Mouse (Mus musculus): ENCODE data around the gene Leng8. TPM values are rescaled to one million over a fixed set of nuclear protein-coding genes. Genes with fewer than 3 reads are reported as not detected.

The Leng8 gene
- total and polyA plus RNA-seq, 3 experiments, result 40.8 to 154 (median 132) TPM

GRCm38 (mm10) chr7:4138671-4139070, 1.8 kb downstream of the Leng8 start:
- no peak for TF ChIP-seq TAL1 (conservative IDR thresholded peaks at IDR 0.05; ENCODE audit: low read depth, low read length)
- TF ChIP-seq GATA2 (IDR thresholded peaks at IDR 0.05; ENCODE audit: borderline replicate concordance, low read depth, low read length), result no peak
- TF ChIP-seq CTCF (IDR thresholded peaks at IDR 0.05; ENCODE audit: low read depth, low read length), result no peak
- TF ChIP-seq GATA1 (IDR thresholded peaks at IDR 0.05; ENCODE audit: borderline replicate concordance, low read length), result no peak
- no peak for TF ChIP-seq POLR2AphosphoS5 (IDR thresholded peaks at IDR 0.05; ENCODE audit: insufficient replicate concordance, low read depth, low read length)
- Histone ChIP-seq H3K36me3 (replicated peaks) (peaks cover 74% of the 10 kb centered on the region), H3K4me3 (ENCODE audit: low read depth, low read length) (peak overlapping the region; percentile 25; the same call in 1 of the 2 replicates), H3K4me1 (ENCODE audit: insufficient read depth, low read depth, low read length) (peaks cover 63% of the 10 kb centered on the region), H3K27me3 (ENCODE audit: insufficient read depth, low read length) (no peaks in the 10 kb centered on the region), H3K9me3 (replicated peaks) (no peaks in the 10 kb centered on the region)
- ATAC-seq (ENCODE audit: extremely low read depth, insufficient number of reproducible peaks, low FRiP score, poor library complexity, severe bottlenecking), result no peak
- no peak for DNase-seq (ENCODE audit: low spot score)

- Histone ChIP-seq H3K27me3 (ENCODE audit: insufficient read depth, low read length) (no peaks in the 10 kb centered on the region), H3K4me1 (ENCODE audit: insufficient read depth, low read depth, low read length) (peaks cover 63% of the 10 kb centered on the region), H3K9me3 (replicated peaks) (no peaks in the 10 kb centered on the region), H3K4me3 (ENCODE audit: low read depth, low read length) (no peak overlapping the region; the same call in 1 of the 2 replicates), H3K36me3 (replicated peaks) (peaks cover 74% of the 10 kb centered on the region)
- no peak for ATAC-seq (ENCODE audit: extremely low read depth, insufficient number of reproducible peaks, low FRiP score, poor library complexity, severe bottlenecking)
- TF ChIP-seq GATA1 (IDR thresholded peaks at IDR 0.05; ENCODE audit: borderline replicate concordance, low read length), result no peak
- no peak for TF ChIP-seq GATA2 (IDR thresholded peaks at IDR 0.05; ENCODE audit: borderline replicate concordance, low read depth, low read length)
- TF ChIP-seq POLR2AphosphoS5 (IDR thresholded peaks at IDR 0.05; ENCODE audit: insufficient replicate concordance, low read depth, low read length), result no peak
- TF ChIP-seq TAL1 (conservative IDR thresholded peaks at IDR 0.05; ENCODE audit: low read depth, low read length), result no peak
- no peak for TF ChIP-seq CTCF (IDR thresholded peaks at IDR 0.05; ENCODE audit: low read depth, low read length)
- no peak for DNase-seq (ENCODE audit: low spot score)
Observed at GRCm38 (mm10) chr7:4139391-4139790, 2.6 kb downstream of the Leng8 start.

- Histone ChIP-seq H3K36me3 (replicated peaks) (peaks cover 94% of the 10 kb centered on the region), H3K27me3 (ENCODE audit: insufficient read depth, low read length) (no peaks in the 10 kb centered on the region), H3K4me1 (ENCODE audit: insufficient read depth, low read depth, low read length) (peaks cover 75% of the 10 kb centered on the region), H3K9me3 (replicated peaks) (no peaks in the 10 kb centered on the region), H3K4me3 (ENCODE audit: low read depth, low read length) (no peak overlapping the region)
- ATAC-seq (ENCODE audit: extremely low read depth, insufficient number of reproducible peaks, low FRiP score, poor library complexity, severe bottlenecking) (no peak), DNase-seq (ENCODE audit: low spot score) (no peak)
- no peak for TF ChIP-seq TAL1 (conservative IDR thresholded peaks at IDR 0.05; ENCODE audit: low read depth, low read length)
- TF ChIP-seq GATA2 (IDR thresholded peaks at IDR 0.05; ENCODE audit: borderline replicate concordance, low read depth, low read length), result no peak
- no peak for TF ChIP-seq CTCF (IDR thresholded peaks at IDR 0.05; ENCODE audit: low read depth, low read length)
- no peak for TF ChIP-seq GATA1 (IDR thresholded peaks at IDR 0.05; ENCODE audit: borderline replicate concordance, low read length)
- TF ChIP-seq POLR2AphosphoS5 (IDR thresholded peaks at IDR 0.05; ENCODE audit: insufficient replicate concordance, low read depth, low read length), result no peak
Observed at GRCm38 (mm10) chr7:4141648-4142325, 4.9 kb downstream of the Leng8 start.

- Histone ChIP-seq H3K4me1 (ENCODE audit: insufficient read depth, low read depth, low read length) (peaks cover 81% of the 10 kb centered on the region), H3K9me3 (replicated peaks) (no peaks in the 10 kb centered on the region), H3K36me3 (replicated peaks) (peaks cover 100% of the 10 kb centered on the region), H3K27me3 (ENCODE audit: insufficient read depth, low read length) (no peaks in the 10 kb centered on the region), H3K4me3 (ENCODE audit: low read depth, low read length) (no peak overlapping the region)
- no peak for DNase-seq (ENCODE audit: low spot score)
- TF ChIP-seq CTCF (IDR thresholded peaks at IDR 0.05; ENCODE audit: low read depth, low read length) (no peak), GATA2 (IDR thresholded peaks at IDR 0.05; ENCODE audit: borderline replicate concordance, low read depth, low read length) (no peak)
- ATAC-seq (ENCODE audit: extremely low read depth, insufficient number of reproducible peaks, low FRiP score, poor library complexity, severe bottlenecking), result no peak
Observed at GRCm38 (mm10) chr7:4142796-4143445, 6.1 kb downstream of the Leng8 start.

- Histone ChIP-seq H3K4me1 (ENCODE audit: insufficient read depth, low read depth, low read length) (peaks cover 81% of the 10 kb centered on the region), H3K36me3 (replicated peaks) (peaks cover 100% of the 10 kb centered on the region), H3K9me3 (replicated peaks) (no peaks in the 10 kb centered on the region), H3K4me3 (ENCODE audit: low read depth, low read length) (no peak overlapping the region; the same call in 1 of the 2 replicates), H3K27me3 (ENCODE audit: insufficient read depth, low read length) (no peaks in the 10 kb centered on the region)
- ATAC-seq (ENCODE audit: extremely low read depth, insufficient number of reproducible peaks, low FRiP score, poor library complexity, severe bottlenecking) (no peak), DNase-seq (ENCODE audit: low spot score) (no peak)
- no peak for TF ChIP-seq CTCF (IDR thresholded peaks at IDR 0.05; ENCODE audit: low read depth, low read length)
- no peak for TF ChIP-seq GATA2 (IDR thresholded peaks at IDR 0.05; ENCODE audit: borderline replicate concordance, low read depth, low read length)
- TF ChIP-seq GATA1 (IDR thresholded peaks at IDR 0.05; ENCODE audit: borderline replicate concordance, low read length), result no peak
- no peak for TF ChIP-seq TAL1 (conservative IDR thresholded peaks at IDR 0.05; ENCODE audit: low read depth, low read length)
- TF ChIP-seq POLR2AphosphoS5 (IDR thresholded peaks at IDR 0.05; ENCODE audit: insufficient replicate concordance, low read depth, low read length), result no peak
Observed at GRCm38 (mm10) chr7:4143506-4143905, 6.7 kb downstream of the Leng8 start.

GRCm38 (mm10) chr7:4144046-4144445, 7.2 kb downstream of the Leng8 start:
- Histone ChIP-seq H3K4me1 (ENCODE audit: insufficient read depth, low read depth, low read length) (peaks cover 81% of the 10 kb centered on the region), H3K27me3 (ENCODE audit: insufficient read depth, low read length) (no peaks in the 10 kb centered on the region), H3K36me3 (replicated peaks) (peaks cover 97% of the 10 kb centered on the region), H3K9me3 (replicated peaks) (no peaks in the 10 kb centered on the region), H3K4me3 (ENCODE audit: low read depth, low read length) (no peak overlapping the region)
- TF ChIP-seq TAL1 (conservative IDR thresholded peaks at IDR 0.05; ENCODE audit: low read depth, low read length), result no peak
- TF ChIP-seq GATA1 (IDR thresholded peaks at IDR 0.05; ENCODE audit: borderline replicate concordance, low read length), result no peak
- TF ChIP-seq GATA2 (IDR thresholded peaks at IDR 0.05; ENCODE audit: borderline replicate concordance, low read depth, low read length), result no peak
- TF ChIP-seq CTCF (IDR thresholded peaks at IDR 0.05; ENCODE audit: low read depth, low read length), result no peak
- no peak for TF ChIP-seq POLR2AphosphoS5 (IDR thresholded peaks at IDR 0.05; ENCODE audit: insufficient replicate concordance, low read depth, low read length)
- no peak for DNase-seq (ENCODE audit: low spot score)
- ATAC-seq (ENCODE audit: extremely low read depth, insufficient number of reproducible peaks, low FRiP score, poor library complexity, severe bottlenecking), result no peak
